Mouse (Mus musculus) neural tube, embryonic 14.5 days (tissue): ENCODE measurements around the gene Stradb. TPM values are rescaled to one million over a fixed set of nuclear protein-coding genes. Genes with fewer than 3 reads are reported as not detected.

Experiments used
- ATAC-seq: fragments of 200-750 bp; cut with Nextera tagmentation; 2 replicates; pipeline ENCODE4 v1.8.0; 2017; ENCODE audit warnings: low read depth, mild to moderate bottlenecking, moderate TSS enrichment, moderate library complexity
- H3K27ac ChIP-seq: fragments of 300-500 bp; sonication (generic); 2 replicates; pipeline ENCODE4 v1.5.1; 2014; ENCODE audit warnings: low read depth, mild to moderate bottlenecking, control low read depth, low read length, moderate library complexity, mixed read lengths
- H3K27me3 ChIP-seq: fragments of 300-500 bp; sonication (generic); 2 replicates; pipeline ENCODE4 v1.6.1; 2014; ENCODE audit warnings: low read length; ENCODE audit not compliant: control insufficient read depth, insufficient read depth
- H3K36me3 ChIP-seq: fragments of 300-500 bp; sonication (generic); 2 replicates; pipeline ENCODE4 v1.6.1; 2014; ENCODE audit warnings: low read length, mixed read lengths; ENCODE audit not compliant: control insufficient read depth, insufficient read depth
- H3K4me1 ChIP-seq: fragments of 300-500 bp; sonication (generic); 2 replicates; pipeline ENCODE4 v1.6.1; 2014; ENCODE audit warnings: low read length; ENCODE audit not compliant: control insufficient read depth, insufficient read depth
- H3K4me2 ChIP-seq: fragments of 300-500 bp; sonication (generic); 2 replicates; pipeline ENCODE4 v1.6.1; 2014; ENCODE audit warnings: mild to moderate bottlenecking, low read depth, low read length, control low read depth
- H3K4me3 ChIP-seq: fragments of 300-500 bp; sonication (generic); 2 replicates; pipeline ENCODE4 v1.5.1; 2014; ENCODE audit warnings: low read depth, low read length, control low read depth, mixed read lengths
- H3K9ac ChIP-seq: fragments of 300-500 bp; sonication (generic); replicated peaks from 2 replicates; pipeline ENCODE4 v1.6.1; 2014; ENCODE audit warnings: low read depth, mild to moderate bottlenecking, control low read depth, low read length, mixed read lengths
- H3K9me3 ChIP-seq: fragments of 300-500 bp; sonication (generic); 2 replicates; pipeline ENCODE4 v1.6.1; 2016; ENCODE audit warnings: low read length; ENCODE audit not compliant: control insufficient read depth
- WGBS: fragments of 180-500 bp; shearing (Covaris S2); extraction: QIAGEN DNeasy Blood & Tissue Kit; methylation state at CpG from one replicate; pipeline ENCODE4 v1.1.7; 2014; 5-methylcytosine and 5-hydroxymethylcytosine counted together
- polyA plus RNA-seq: library from polyadenylated mRNA; unstranded; fragments of >200 nt; fragmentation: Nextera tagmentation; extraction: Ambion mirVana; gene quantifications from 2 replicates; pipeline ENCODE4 v1.2.1, GENCODE M21; 2014

The Stradb gene
- polyA plus RNA-seq, 1 experiment from 2014 or later = 120 TPM

DNA sequence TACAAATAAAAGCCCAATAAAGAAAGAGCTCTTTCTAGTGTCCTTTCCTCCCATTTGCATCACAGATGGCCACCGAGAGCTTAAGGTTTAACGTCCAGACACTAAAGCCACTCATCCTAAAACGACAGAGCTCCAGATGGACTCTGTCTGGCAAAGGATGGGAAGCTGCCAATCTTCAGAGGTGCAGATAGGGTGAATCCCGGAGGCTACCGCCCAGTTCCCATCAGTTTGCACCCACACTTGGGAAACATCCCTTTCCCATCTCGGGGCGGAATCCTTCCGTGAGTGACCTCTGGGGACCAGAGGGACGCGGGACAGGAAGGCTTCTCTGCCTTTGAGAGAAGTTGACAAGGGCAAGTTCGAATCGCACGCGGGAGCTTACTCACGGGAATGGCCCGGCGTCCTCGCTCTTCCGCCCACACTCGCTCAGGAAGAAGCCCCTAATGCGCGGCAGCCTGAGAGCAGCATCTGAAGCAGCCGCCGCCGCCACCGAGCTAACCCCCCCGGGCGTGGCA, 414 bp upstream of the Stradb start:
- peaks cover 16% of the 10 kb centered on the region; the same call in 1 of the 2 replicates for H3K4me1 ChIP-seq
- peak overlapping the region; percentile 90 for H3K4me3 ChIP-seq
- H3K27me3 ChIP-seq = no peaks in the 10 kb centered on the region
- H3K9ac ChIP-seq = peak overlapping the region; percentile 90
- ATAC-seq = peak; percentile 48; the same call in 1 of the 2 replicates
- H3K36me3 ChIP-seq = 0 out of 2 replicates have a peak, but pooled peaks cover 6% of the 10 kb centered on the region
- peak overlapping the region; percentile 85 for H3K27ac ChIP-seq
- no peaks in the 10 kb centered on the region for H3K9me3 ChIP-seq
- peak overlapping the region; percentile 59 for H3K4me2 ChIP-seq
- under 1% methylated on average over 28 of the region's 28 CpGs for WGBS

DNA sequence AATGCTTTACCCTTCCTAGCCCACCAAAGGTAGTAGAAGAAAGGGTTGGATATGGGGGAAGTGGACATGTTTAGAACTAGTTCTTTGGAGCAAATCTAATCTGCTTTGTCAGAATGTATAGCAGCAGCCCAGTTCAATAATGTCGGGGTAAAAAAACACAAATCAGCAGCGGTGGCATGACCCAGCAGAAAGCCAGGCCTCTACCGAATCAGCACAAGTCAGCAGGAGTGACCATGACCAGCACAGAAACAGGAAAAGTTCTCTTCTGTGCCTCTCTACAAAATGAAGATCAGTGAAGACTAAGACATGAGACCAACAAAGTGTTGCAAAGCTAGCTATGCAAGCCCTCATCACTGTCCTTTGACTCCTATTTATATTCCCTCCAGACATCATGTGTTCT, 9.0 kb downstream of the Stradb start:
- Histone ChIP-seq H3K4me2 (no peak overlapping the region), H3K4me1 (no peaks in the 10 kb centered on the region), H3K27me3 (no peaks in the 10 kb centered on the region), H3K9me3 (no peaks in the 10 kb centered on the region), H3K9ac (no peak overlapping the region), H3K36me3 (peaks cover 55% of the 10 kb centered on the region), H3K4me3 (no peak overlapping the region), H3K27ac (no peak overlapping the region)
- 88% methylated on average over 3 of the region's 3 CpGs for WGBS
- no peak for ATAC-seq

DNA sequence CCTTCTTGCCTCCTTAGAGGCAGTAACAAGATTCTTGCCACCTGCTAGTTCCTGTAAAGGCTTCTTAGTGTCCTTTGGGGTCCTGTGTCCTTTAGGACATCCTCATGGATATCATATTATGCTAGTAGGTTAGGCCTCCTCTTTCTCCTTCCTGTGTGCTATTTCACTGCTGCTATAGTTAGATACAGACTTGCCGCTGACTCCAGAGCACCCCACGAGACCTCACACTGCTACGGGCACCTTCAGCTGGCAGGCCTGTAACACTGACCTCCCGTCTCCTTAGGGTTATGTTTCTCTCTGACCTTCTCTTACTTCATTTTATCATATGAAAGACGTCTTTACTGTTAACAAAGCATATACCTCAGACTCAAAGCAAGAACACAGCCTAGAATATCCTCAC, 11.3 kb downstream of the Stradb start:
- Histone ChIP-seq H3K4me3 (no peak overlapping the region), H3K36me3 (peaks cover 46% of the 10 kb centered on the region), H3K27me3 (no peaks in the 10 kb centered on the region), H3K4me1 (no peaks in the 10 kb centered on the region), H3K9me3 (no peaks in the 10 kb centered on the region), H3K4me2 (no peak overlapping the region), H3K27ac (no peak overlapping the region), H3K9ac (no peak overlapping the region)
- ATAC-seq = no peak
- 91% methylated on average over 5 of the region's 5 CpGs for WGBS

- H3K36me3 ChIP-seq = peaks cover 25% of the 10 kb centered on the region
- no peak overlapping the region for H3K4me3 ChIP-seq
- H3K4me2 ChIP-seq = no peak overlapping the region
- no peak overlapping the region for H3K27ac ChIP-seq
- ATAC-seq = no peak
- H3K4me1 ChIP-seq = no peaks in the 10 kb centered on the region
- H3K9me3 ChIP-seq = no peaks in the 10 kb centered on the region
- no peak overlapping the region for H3K9ac ChIP-seq
- no peaks in the 10 kb centered on the region for H3K27me3 ChIP-seq
- 92% methylated on average over 7 of the region's 7 CpGs for WGBS
Observed at GRCm38 (mm10) chr1:58993144-58993543, 19.8 kb downstream of the Stradb start.

DNA sequence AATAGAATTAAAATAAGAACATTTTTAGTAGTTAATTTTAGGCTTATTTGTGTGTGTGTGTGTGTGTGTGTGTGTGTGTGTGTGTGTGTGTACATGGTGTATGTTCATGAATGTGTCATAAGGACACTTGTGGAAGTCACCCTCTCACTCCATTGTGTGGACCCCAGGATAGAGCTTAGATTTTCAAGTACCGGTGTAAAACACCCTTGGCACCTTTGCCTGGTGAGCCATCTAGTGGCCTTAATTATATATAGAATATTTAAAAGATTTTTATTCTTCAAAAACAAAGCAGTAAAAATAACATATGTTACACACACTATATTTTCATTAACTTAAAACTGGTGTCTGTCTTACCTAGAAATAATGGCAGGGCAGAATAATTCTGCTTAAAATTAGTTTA, 20.4 kb downstream of the Stradb start:
- H3K27me3 ChIP-seq = no peaks in the 10 kb centered on the region
- H3K36me3 ChIP-seq = peaks cover 25% of the 10 kb centered on the region
- H3K9ac ChIP-seq = no peak overlapping the region
- 18% methylated on average over 1 of the region's 1 CpGs for WGBS
- H3K27ac ChIP-seq = no peak overlapping the region
- no peak for ATAC-seq
- H3K4me1 ChIP-seq = no peaks in the 10 kb centered on the region
- H3K4me2 ChIP-seq = no peak overlapping the region
- no peaks in the 10 kb centered on the region for H3K9me3 ChIP-seq
- H3K4me3 ChIP-seq = no peak overlapping the region

GRCm38 (mm10) chr1:58995313-58995712, 22.0 kb downstream of the Stradb start:
- WGBS = 90% methylated on average over 5 of the region's 5 CpGs
- no peaks in the 10 kb centered on the region for H3K4me1 ChIP-seq
- no peak overlapping the region for H3K4me3 ChIP-seq
- H3K4me2 ChIP-seq = no peak overlapping the region
- H3K27ac ChIP-seq = no peak overlapping the region
- no peak for ATAC-seq
- H3K9ac ChIP-seq = no peak overlapping the region
- no peaks in the 10 kb centered on the region for H3K9me3 ChIP-seq
- H3K27me3 ChIP-seq = no peaks in the 10 kb centered on the region
- H3K36me3 ChIP-seq = peaks cover 25% of the 10 kb centered on the region

GRCm38 (mm10) chr1:59009250-59009649, 35.9 kb downstream of the Stradb start:
- Histone ChIP-seq H3K9me3 (no peaks in the 10 kb centered on the region), H3K27ac (no peak overlapping the region), H3K4me1 (no peaks in the 10 kb centered on the region), H3K4me2 (no peak overlapping the region), H3K9ac (no peak overlapping the region), H3K27me3 (no peaks in the 10 kb centered on the region), H3K36me3 (no peaks in the 10 kb centered on the region), H3K4me3 (no peak overlapping the region)
- ATAC-seq = no peak
- 50% methylated on average over 4 of the region's 4 CpGs for whole genome bisulfite sequencing

GRCm38 (mm10) chr1:59021556-59021955, 48.2 kb downstream of the Stradb start:
- 76% methylated on average over 3 of the region's 3 CpGs for WGBS
- Histone ChIP-seq H3K9ac (no peak overlapping the region), H3K27me3 (no peaks in the 10 kb centered on the region), H3K4me2 (no peak overlapping the region), H3K27ac (no peak overlapping the region), H3K36me3 (no peaks in the 10 kb centered on the region), H3K9me3 (no peaks in the 10 kb centered on the region), H3K4me1 (no peaks in the 10 kb centered on the region), H3K4me3 (no peak overlapping the region)
- no peak for ATAC-seq

GRCm38 (mm10) chr1:59037723-59038122, 64.4 kb downstream of the Stradb start:
- Histone ChIP-seq H3K36me3 (no peaks in the 10 kb centered on the region), H3K4me1 (no peaks in the 10 kb centered on the region), H3K4me3 (no peak overlapping the region), H3K27ac (no peak overlapping the region), H3K4me2 (no peak overlapping the region), H3K9ac (no peak overlapping the region), H3K9me3 (no peaks in the 10 kb centered on the region), H3K27me3 (no peaks in the 10 kb centered on the region)
- ATAC-seq = peak; percentile 79
- WGBS = 34% methylated on average over 5 of the region's 5 CpGs
